Mouse (Mus musculus): Measurements from ENCODE around the gene Ispd.

Gene Ispd

GRCm38 (mm10) chr12:36718417-36718816 is 337.2 kb downstream of the Ispd start:
- DNase-seq, result no peak

- no peak for DNase-seq
Observed at GRCm38 (mm10) chr12:36719074-36719473, 337.8 kb downstream of the Ispd start.

GRCm38 (mm10) chr12:36720779-36721178 is 339.5 kb downstream of the Ispd start:
- no peak for DNase-seq

GRCm38 (mm10) chr12:36721223-36721622 is 340.0 kb downstream of the Ispd start:
- no peak for DNase-seq

- no peak for DNase-seq
Observed at GRCm38 (mm10) chr12:36722754-36723153, 341.5 kb downstream of the Ispd start.

- DNase-seq, result no peak
Observed at GRCm38 (mm10) chr12:36723302-36723701, 342.1 kb downstream of the Ispd start.

- no peak for DNase-seq
Observed at GRCm38 (mm10) chr12:36724297-36724696, 343.0 kb downstream of the Ispd start.

- no peak for DNase-seq
Observed at GRCm38 (mm10) chr12:36725250-36725649, 344.0 kb downstream of the Ispd start.

DNA sequence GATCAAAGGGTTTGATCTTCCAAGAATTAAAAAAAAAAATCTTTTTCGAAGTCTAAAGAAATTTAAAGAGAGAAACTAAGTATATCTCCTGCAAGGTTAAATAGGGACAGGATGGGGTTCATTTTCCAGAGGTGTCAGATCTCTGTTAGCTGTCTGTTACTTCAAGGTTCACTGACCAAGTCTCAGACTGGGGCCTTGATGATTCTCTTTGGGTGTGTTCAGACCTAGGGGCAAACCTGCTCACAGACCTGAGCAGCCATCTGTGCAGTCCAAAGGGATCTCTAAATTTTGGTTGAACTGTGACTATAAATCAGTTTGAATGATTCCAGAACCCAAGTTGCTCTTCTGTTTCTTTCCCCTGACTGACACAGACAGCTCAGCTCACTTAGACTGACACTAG is 344.8 kb downstream of the Ispd start:
- no peak for DNase-seq

GRCm38 (mm10) chr12:36733673-36734371 is 352.6 kb downstream of the Ispd start:
- no peak for DNase-seq

Measured in thymus, postnatal 25 days (tissue).